Mouse (Mus musculus): ENCODE measurements around the gene Chdh. TPM values are rescaled to one million over a fixed set of nuclear protein-coding genes. Genes with fewer than 3 reads are reported as not detected.
A peak's percentile ranks its signal among the peaks of the same experiment; 100 is the strongest.

Gene Chdh
- polyA plus RNA-seq, 1 experiment from 2014 or later, result 1.5 TPM

DNA sequence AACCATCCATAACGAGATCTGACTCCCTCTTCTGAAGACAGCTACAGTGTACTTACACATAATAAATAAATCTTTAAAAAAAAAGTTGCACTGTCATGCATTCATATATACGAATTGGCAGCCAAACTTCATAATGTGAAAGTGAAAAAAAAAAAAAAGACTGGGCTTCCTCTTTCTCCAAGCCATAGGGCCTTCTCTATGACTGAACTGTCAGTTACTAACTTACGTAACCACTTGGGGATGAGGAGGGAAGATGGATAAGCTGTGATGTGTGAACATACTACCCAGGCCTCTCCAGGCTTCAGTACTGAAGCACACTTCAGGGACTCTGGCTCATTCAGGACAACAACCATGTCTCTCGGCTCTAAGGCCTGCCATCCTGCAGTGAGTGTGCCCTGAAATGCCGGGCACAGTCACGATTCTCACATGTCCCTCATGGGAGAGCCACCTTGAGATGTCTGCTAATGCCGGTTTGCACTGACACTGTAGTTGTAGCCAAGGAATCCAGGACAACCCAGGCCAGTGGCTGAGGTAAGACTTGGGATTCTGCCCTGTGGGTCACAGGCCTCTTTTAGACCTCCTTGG lies 34.6 kb downstream of the Chdh start:
- 82% methylated on average over 7 of the region's 7 CpGs for WGBS
- H3K4me1 ChIP-seq (replicated peaks; ENCODE audit: control insufficient read depth, insufficient read depth), result 0 out of 2 replicates have a peak, but pooled peaks cover 2% of the 10 kb centered on the region
- no peak for ATAC-seq (ENCODE audit: low FRiP score, low TSS enrichment)

DNA sequence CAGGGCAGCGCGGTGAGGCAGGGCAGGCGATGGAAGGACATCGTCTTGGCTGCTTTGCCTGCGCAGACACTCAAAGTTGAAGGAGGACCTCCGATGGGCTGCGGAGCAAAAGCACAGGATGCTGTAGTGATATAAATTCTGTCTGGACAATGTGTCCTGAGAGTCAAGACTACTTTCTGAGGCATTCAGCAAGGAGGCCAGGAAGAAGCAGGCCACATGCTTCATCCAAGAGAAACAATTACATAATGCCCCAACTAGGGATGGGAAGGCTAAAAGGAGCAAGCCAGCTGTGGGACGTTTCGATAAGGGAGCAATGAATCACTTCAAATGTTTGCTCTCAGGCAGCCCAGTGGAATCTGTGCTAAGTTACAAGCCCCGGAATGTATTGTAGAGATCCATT lies 36.4 kb downstream of the Chdh start:
- no peak; the same call in 1 of the 2 replicates for ATAC-seq (ENCODE audit: low FRiP score, low TSS enrichment)
- 65% methylated on average over 10 of the region's 10 CpGs for WGBS
- Histone ChIP-seq H3K27me3 (ENCODE audit: control insufficient read depth, insufficient read depth, low read length) (no peaks in the 10 kb centered on the region), H3K4me3 (ENCODE audit: low read depth, low read length) (no peak overlapping the region), H3K4me2 (replicated peaks; ENCODE audit: low read depth) (no peak overlapping the region), H3K9ac (ENCODE audit: low read length) (no peak overlapping the region), H3K27ac (replicated peaks) (no peak overlapping the region), H3K4me1 (replicated peaks; ENCODE audit: control insufficient read depth, insufficient read depth) (0 out of 2 replicates have a peak, but pooled peaks cover 2% of the 10 kb centered on the region), H3K36me3 (ENCODE audit: control insufficient read depth, insufficient read depth, low read length) (no peaks in the 10 kb centered on the region; the same call in 1 of the 2 replicates), H3K9me3 (ENCODE audit: control insufficient read depth, low read length) (no peaks in the 10 kb centered on the region)
- DNase-seq (ENCODE audit: low spot score), result no peak
- TF ChIP-seq CTCF (IDR thresholded peaks at IDR 0.05; ENCODE audit: low read depth) (no peak), EP300 (optimal IDR thresholded peaks at IDR 0.05) (no peak)

More for the DNA sequence above, 34.6 kb downstream of the Chdh start:
- no peak for DNase-seq (ENCODE audit: low spot score)
- H3K27me3 ChIP-seq (ENCODE audit: control insufficient read depth, insufficient read depth, low read length), result no peaks in the 10 kb centered on the region
- H3K36me3 ChIP-seq (ENCODE audit: control insufficient read depth, insufficient read depth, low read length), result no peaks in the 10 kb centered on the region; the same call in 1 of the 2 replicates
- no peak overlapping the region for H3K4me3 ChIP-seq (ENCODE audit: low read depth, low read length)
- H3K9me3 ChIP-seq (ENCODE audit: control insufficient read depth, low read length), result no peaks in the 10 kb centered on the region
- no peak overlapping the region for H3K9ac ChIP-seq (ENCODE audit: low read length)
- TF ChIP-seq CTCF (IDR thresholded peaks at IDR 0.05; ENCODE audit: low read depth) (no peak), EP300 (optimal IDR thresholded peaks at IDR 0.05) (no peak)
- H3K4me2 ChIP-seq (replicated peaks; ENCODE audit: low read depth), result no peak overlapping the region
- H3K27ac ChIP-seq (replicated peaks), result no peak overlapping the region

DNA sequence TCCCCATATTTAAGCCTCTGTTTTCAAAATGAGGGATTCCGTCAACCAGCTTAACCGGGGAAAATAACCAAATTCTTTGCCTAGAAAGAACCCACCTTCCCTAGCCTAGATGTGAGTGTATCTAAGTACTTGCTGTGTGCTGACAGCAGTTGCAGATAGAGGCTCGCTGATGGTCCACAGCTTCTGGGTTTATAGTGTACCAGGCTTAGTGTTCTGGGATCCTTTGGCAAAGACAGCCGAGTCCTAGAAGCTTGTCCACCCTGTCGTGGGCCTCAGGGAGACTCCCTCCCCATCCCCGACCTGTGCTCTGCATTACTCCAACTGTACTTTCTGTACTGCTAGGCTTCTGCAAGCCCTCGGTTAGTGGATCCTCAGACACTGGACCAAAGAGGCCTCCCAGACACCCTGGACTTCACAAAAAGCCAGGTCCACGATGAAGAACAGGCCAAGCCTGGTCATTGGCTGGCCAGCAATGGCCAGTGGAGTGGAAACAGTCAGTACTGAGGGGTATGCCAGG lies 36.9 kb downstream of the Chdh start:
- Histone ChIP-seq H3K4me3 (ENCODE audit: low read depth, low read length) (no peak overlapping the region), H3K4me1 (replicated peaks; ENCODE audit: control insufficient read depth, insufficient read depth) (0 out of 2 replicates have a peak, but pooled peaks cover 2% of the 10 kb centered on the region), H3K4me2 (replicated peaks; ENCODE audit: low read depth) (no peak overlapping the region), H3K9ac (ENCODE audit: low read length) (no peak overlapping the region), H3K9me3 (ENCODE audit: control insufficient read depth, low read length) (no peaks in the 10 kb centered on the region), H3K27ac (replicated peaks) (0 out of 2 replicates have a peak overlapping the region, but pooled peaks have one; percentile 4), H3K36me3 (ENCODE audit: control insufficient read depth, insufficient read depth, low read length) (no peaks in the 10 kb centered on the region; the same call in 1 of the 2 replicates), H3K27me3 (ENCODE audit: control insufficient read depth, insufficient read depth, low read length) (no peaks in the 10 kb centered on the region)
- DNase-seq (ENCODE audit: low spot score) (no peak), ATAC-seq (ENCODE audit: low FRiP score, low TSS enrichment) (no peak)
- 62% methylated on average over 8 of the region's 8 CpGs for WGBS
- TF ChIP-seq EP300 (optimal IDR thresholded peaks at IDR 0.05), result no peak

DNA sequence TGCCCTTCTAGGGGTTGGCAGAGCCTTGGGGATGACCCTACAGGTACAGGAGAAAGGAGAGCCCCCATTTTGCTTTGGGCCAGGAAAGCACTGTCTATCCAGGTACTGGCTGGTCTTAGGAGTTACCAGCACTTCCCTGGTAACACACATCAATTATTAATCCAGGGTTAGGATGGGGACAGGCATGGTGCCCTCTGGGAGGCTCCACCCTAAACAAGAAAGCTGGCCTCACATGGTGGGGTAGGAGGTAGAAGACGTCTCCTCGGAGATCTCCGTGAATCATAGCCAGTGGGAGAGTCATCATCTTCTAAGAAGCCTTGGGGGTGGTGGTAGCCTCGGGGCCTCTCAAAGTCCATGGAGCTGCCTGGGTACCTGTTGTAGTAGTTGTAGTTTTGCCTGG lies 38.2 kb downstream of the Chdh start:
- H3K27me3 ChIP-seq (ENCODE audit: control insufficient read depth, insufficient read depth, low read length), result no peaks in the 10 kb centered on the region
- H3K4me2 ChIP-seq (replicated peaks; ENCODE audit: low read depth), result no peak overlapping the region
- ATAC-seq (ENCODE audit: low FRiP score, low TSS enrichment) (no peak), DNase-seq (ENCODE audit: low spot score) (no peak)
- no peaks in the 10 kb centered on the region; the same call in 1 of the 2 replicates for H3K36me3 ChIP-seq (ENCODE audit: control insufficient read depth, insufficient read depth, low read length)
- no peaks in the 10 kb centered on the region for H3K9me3 ChIP-seq (ENCODE audit: control insufficient read depth, low read length)
- 88% methylated on average over 4 of the region's 4 CpGs for WGBS
- H3K9ac ChIP-seq (ENCODE audit: low read length), result no peak overlapping the region
- H3K4me1 ChIP-seq (replicated peaks; ENCODE audit: control insufficient read depth, insufficient read depth), result 0 out of 2 replicates have a peak, but pooled peaks cover 2% of the 10 kb centered on the region
- TF ChIP-seq EP300 (optimal IDR thresholded peaks at IDR 0.05) (no peak), CTCF (IDR thresholded peaks at IDR 0.05; ENCODE audit: low read depth) (no peak)
- H3K27ac ChIP-seq (replicated peaks), result no peak overlapping the region
- no peak overlapping the region for H3K4me3 ChIP-seq (ENCODE audit: low read depth, low read length)

DNA sequence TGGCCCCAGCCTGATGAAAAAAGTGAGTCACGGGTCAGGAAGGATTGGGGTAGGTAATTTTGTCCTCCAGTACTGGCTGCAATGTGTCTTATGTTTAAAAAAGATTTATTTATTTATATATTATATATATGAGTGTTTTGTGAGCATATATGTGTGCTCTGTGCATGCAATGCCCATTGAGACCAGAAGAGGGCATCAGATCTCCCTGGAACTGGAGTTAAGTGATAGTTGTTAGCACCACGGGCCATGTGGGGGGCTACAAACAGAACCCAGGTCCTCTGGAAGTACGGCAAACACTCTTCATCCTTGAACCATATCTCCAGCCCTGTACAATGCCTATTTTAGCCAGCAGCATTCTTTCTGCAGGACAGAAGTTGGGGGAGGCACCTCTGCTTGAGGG lies 39.2 kb downstream of the Chdh start:
- TF ChIP-seq EP300 (optimal IDR thresholded peaks at IDR 0.05) (no peak), CTCF (IDR thresholded peaks at IDR 0.05; ENCODE audit: low read depth) (peak; percentile 56)
- Histone ChIP-seq H3K4me1 (replicated peaks; ENCODE audit: control insufficient read depth, insufficient read depth) (0 out of 2 replicates have a peak, but pooled peaks cover 2% of the 10 kb centered on the region), H3K4me3 (ENCODE audit: low read depth, low read length) (no peak overlapping the region), H3K9ac (ENCODE audit: low read length) (no peak overlapping the region), H3K36me3 (ENCODE audit: control insufficient read depth, insufficient read depth, low read length) (no peaks in the 10 kb centered on the region), H3K4me2 (replicated peaks; ENCODE audit: low read depth) (no peak overlapping the region), H3K27me3 (ENCODE audit: control insufficient read depth, insufficient read depth, low read length) (no peaks in the 10 kb centered on the region), H3K9me3 (ENCODE audit: control insufficient read depth, low read length) (no peaks in the 10 kb centered on the region), H3K27ac (replicated peaks) (no peak overlapping the region)
- 93% methylated on average over 3 of the region's 3 CpGs for WGBS
- DNase-seq (ENCODE audit: low spot score) (no peak), ATAC-seq (ENCODE audit: low FRiP score, low TSS enrichment) (no peak)

DNA sequence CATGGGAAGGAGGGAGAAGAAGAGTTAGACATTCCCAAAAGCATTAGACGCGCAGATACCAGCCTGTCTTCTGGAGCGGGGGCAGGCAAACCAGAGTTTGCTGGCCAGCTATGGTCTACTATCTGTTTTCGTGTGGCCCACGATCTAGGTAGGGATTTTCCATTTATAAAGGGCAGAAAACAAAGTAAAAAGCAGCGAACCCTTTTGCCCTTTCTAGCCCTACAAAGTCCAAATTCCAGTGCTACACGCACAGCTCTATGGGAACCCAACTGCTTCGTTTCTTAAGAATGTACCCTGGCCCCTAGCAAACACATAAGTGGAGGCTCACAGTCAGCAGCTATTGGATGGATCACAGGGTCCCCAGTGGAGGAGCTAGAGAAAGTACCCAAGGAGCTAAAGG lies 41.5 kb downstream of the Chdh start:
- no peak overlapping the region for H3K4me3 ChIP-seq (ENCODE audit: low read depth, low read length)
- no peaks in the 10 kb centered on the region for H3K36me3 ChIP-seq (ENCODE audit: control insufficient read depth, insufficient read depth, low read length)
- H3K9me3 ChIP-seq (ENCODE audit: control insufficient read depth, low read length), result no peaks in the 10 kb centered on the region
- TF ChIP-seq EP300 (optimal IDR thresholded peaks at IDR 0.05) (no peak), CTCF (IDR thresholded peaks at IDR 0.05; ENCODE audit: low read depth) (no peak)
- no peak for DNase-seq (ENCODE audit: low spot score)
- no peak overlapping the region for H3K4me2 ChIP-seq (replicated peaks; ENCODE audit: low read depth)
- 90% methylated on average over 8 of the region's 8 CpGs for WGBS
- H3K27me3 ChIP-seq (ENCODE audit: control insufficient read depth, insufficient read depth, low read length), result no peaks in the 10 kb centered on the region
- ATAC-seq (ENCODE audit: low FRiP score, low TSS enrichment), result no peak
- no peak overlapping the region for H3K9ac ChIP-seq (ENCODE audit: low read length)
- 0 out of 2 replicates have a peak, but pooled peaks cover 2% of the 10 kb centered on the region for H3K4me1 ChIP-seq (replicated peaks; ENCODE audit: control insufficient read depth, insufficient read depth)
- no peak overlapping the region for H3K27ac ChIP-seq (replicated peaks)

All from stomach, postnatal 0 days (tissue).